Mouse (Mus musculus): ENCODE measurements at regions not wholly inside any gene's neighbourhood (a gene's known extent, or its start where the extent isn't known, plus 50 kb on each side); places are given as distances from the start of the nearest gene placed in this dataset.

- WGBS = 73% methylated on average over 4 of the region's 4 CpGs
- H3K9ac ChIP-seq (ENCODE audit: low read length) = no peak overlapping the region
- H3K4me1 ChIP-seq (replicated peaks; ENCODE audit: control insufficient read depth, insufficient read depth) = no peaks in the 10 kb centered on the region
- no peak overlapping the region for H3K27ac ChIP-seq (replicated peaks)
- DNase-seq (ENCODE audit: low spot score) (no peak), ATAC-seq (ENCODE audit: low FRiP score, low TSS enrichment) (no peak)
- no peak overlapping the region for H3K4me2 ChIP-seq (replicated peaks; ENCODE audit: low read depth)
- H3K36me3 ChIP-seq (ENCODE audit: control insufficient read depth, insufficient read depth, low read length) = no peaks in the 10 kb centered on the region
- TF ChIP-seq EP300 (optimal IDR thresholded peaks at IDR 0.05) = no peak
- TF ChIP-seq CTCF (IDR thresholded peaks at IDR 0.05; ENCODE audit: low read depth) = no peak
- H3K27me3 ChIP-seq (ENCODE audit: control insufficient read depth, insufficient read depth, low read length) = no peaks in the 10 kb centered on the region
- no peak overlapping the region for H3K4me3 ChIP-seq (ENCODE audit: low read depth, low read length)
- H3K9me3 ChIP-seq (ENCODE audit: control insufficient read depth, low read length) = no peaks in the 10 kb centered on the region
Observed at GRCm38 (mm10) chr16:24076799-24077136, 88.1 kb upstream of the Bcl6 start.

GRCm38 (mm10) chr16:24076109-24076798 lies 87.6 kb upstream of the Bcl6 start:
- Histone ChIP-seq H3K36me3 (ENCODE audit: control insufficient read depth, insufficient read depth, low read length) (no peaks in the 10 kb centered on the region), H3K27ac (replicated peaks) (no peak overlapping the region), H3K9ac (ENCODE audit: low read length) (no peak overlapping the region), H3K4me2 (replicated peaks; ENCODE audit: low read depth) (no peak overlapping the region), H3K4me3 (ENCODE audit: low read depth, low read length) (no peak overlapping the region), H3K4me1 (replicated peaks; ENCODE audit: control insufficient read depth, insufficient read depth) (no peaks in the 10 kb centered on the region), H3K27me3 (ENCODE audit: control insufficient read depth, insufficient read depth, low read length) (no peaks in the 10 kb centered on the region), H3K9me3 (ENCODE audit: control insufficient read depth, low read length) (no peaks in the 10 kb centered on the region)
- ATAC-seq (ENCODE audit: low FRiP score, low TSS enrichment) = no peak
- no peak for DNase-seq (ENCODE audit: low spot score)
- 89% methylated on average over 4 of the region's 4 CpGs for whole genome bisulfite sequencing
- TF ChIP-seq CTCF (IDR thresholded peaks at IDR 0.05; ENCODE audit: low read depth) (no peak), EP300 (optimal IDR thresholded peaks at IDR 0.05) (no peak)

GRCm38 (mm10) chr16:24073613-24074244 lies 85.1 kb upstream of the Bcl6 start:
- ATAC-seq (ENCODE audit: low FRiP score, low TSS enrichment) = no peak

GRCm38 (mm10) chr16:24073065-24073464 lies 84.4 kb upstream of the Bcl6 start:
- 78% methylated on average over 5 of the region's 6 CpGs for WGBS
- Histone ChIP-seq H3K9ac (ENCODE audit: low read length) (no peak overlapping the region), H3K4me3 (ENCODE audit: low read depth, low read length) (no peak overlapping the region), H3K27ac (replicated peaks) (no peak overlapping the region), H3K9me3 (ENCODE audit: control insufficient read depth, low read length) (no peaks in the 10 kb centered on the region), H3K4me1 (replicated peaks; ENCODE audit: control insufficient read depth, insufficient read depth) (peaks cover 2% of the 10 kb centered on the region; the same call in 1 of the 2 replicates), H3K36me3 (ENCODE audit: control insufficient read depth, insufficient read depth, low read length) (no peaks in the 10 kb centered on the region), H3K4me2 (replicated peaks; ENCODE audit: low read depth) (no peak overlapping the region), H3K27me3 (ENCODE audit: control insufficient read depth, insufficient read depth, low read length) (no peaks in the 10 kb centered on the region)
- no peak for TF ChIP-seq CTCF (IDR thresholded peaks at IDR 0.05; ENCODE audit: low read depth)
- TF ChIP-seq EP300 (optimal IDR thresholded peaks at IDR 0.05) = no peak
- ATAC-seq (ENCODE audit: low FRiP score, low TSS enrichment) (no peak), DNase-seq (ENCODE audit: low spot score) (no peak)

More at GRCm38 (mm10) chr16:24073613-24074244, 85.1 kb upstream of the Bcl6 start:
- 80% methylated on average over 8 of the region's 8 CpGs for WGBS
- DNase-seq (ENCODE audit: low spot score) = no peak
- Histone ChIP-seq H3K36me3 (ENCODE audit: control insufficient read depth, insufficient read depth, low read length) (no peaks in the 10 kb centered on the region), H3K4me1 (replicated peaks; ENCODE audit: control insufficient read depth, insufficient read depth) (no peaks in the 10 kb centered on the region), H3K4me3 (ENCODE audit: low read depth, low read length) (no peak overlapping the region), H3K9me3 (ENCODE audit: control insufficient read depth, low read length) (no peaks in the 10 kb centered on the region), H3K9ac (ENCODE audit: low read length) (no peak overlapping the region), H3K27me3 (ENCODE audit: control insufficient read depth, insufficient read depth, low read length) (no peaks in the 10 kb centered on the region), H3K4me2 (replicated peaks; ENCODE audit: low read depth) (no peak overlapping the region), H3K27ac (replicated peaks) (no peak overlapping the region)
- TF ChIP-seq EP300 (optimal IDR thresholded peaks at IDR 0.05) (no peak), CTCF (IDR thresholded peaks at IDR 0.05; ENCODE audit: low read depth) (no peak)

GRCm38 (mm10) chr16:24069411-24069810 lies 80.8 kb upstream of the Bcl6 start:
- Histone ChIP-seq H3K4me3 (ENCODE audit: low read depth, low read length) (no peak overlapping the region), H3K4me1 (replicated peaks; ENCODE audit: control insufficient read depth, insufficient read depth) (peaks cover 2% of the 10 kb centered on the region; the same call in 1 of the 2 replicates), H3K9me3 (ENCODE audit: control insufficient read depth, low read length) (no peaks in the 10 kb centered on the region), H3K36me3 (ENCODE audit: control insufficient read depth, insufficient read depth, low read length) (no peaks in the 10 kb centered on the region), H3K4me2 (replicated peaks; ENCODE audit: low read depth) (no peak overlapping the region), H3K27me3 (ENCODE audit: control insufficient read depth, insufficient read depth, low read length) (no peaks in the 10 kb centered on the region), H3K27ac (replicated peaks) (no peak overlapping the region), H3K9ac (ENCODE audit: low read length) (no peak overlapping the region)
- ATAC-seq (ENCODE audit: low FRiP score, low TSS enrichment) (no peak), DNase-seq (ENCODE audit: low spot score) (no peak)
- TF ChIP-seq CTCF (IDR thresholded peaks at IDR 0.05; ENCODE audit: low read depth) (no peak), EP300 (optimal IDR thresholded peaks at IDR 0.05) (no peak)
- 66% methylated on average over 5 of the region's 5 CpGs for WGBS

- no peak for TF ChIP-seq EP300 (optimal IDR thresholded peaks at IDR 0.05)
- no peak for TF ChIP-seq CTCF (IDR thresholded peaks at IDR 0.05; ENCODE audit: low read depth)
- Histone ChIP-seq H3K36me3 (ENCODE audit: control insufficient read depth, insufficient read depth, low read length) (no peaks in the 10 kb centered on the region), H3K27me3 (ENCODE audit: control insufficient read depth, insufficient read depth, low read length) (no peaks in the 10 kb centered on the region), H3K27ac (replicated peaks) (no peak overlapping the region), H3K4me2 (replicated peaks; ENCODE audit: low read depth) (no peak overlapping the region), H3K9me3 (ENCODE audit: control insufficient read depth, low read length) (no peaks in the 10 kb centered on the region), H3K9ac (ENCODE audit: low read length) (no peak overlapping the region), H3K4me1 (replicated peaks; ENCODE audit: control insufficient read depth, insufficient read depth) (peaks cover 2% of the 10 kb centered on the region; the same call in 1 of the 2 replicates), H3K4me3 (ENCODE audit: low read depth, low read length) (no peak overlapping the region)
- no peak for ATAC-seq (ENCODE audit: low FRiP score, low TSS enrichment)
- 44% methylated on average over 4 of the region's 4 CpGs for WGBS
- DNase-seq (ENCODE audit: low spot score) = no peak
Observed at GRCm38 (mm10) chr16:24068250-24068813, 79.7 kb upstream of the Bcl6 start.

Data from stomach, postnatal 0 days (tissue).